Mouse (Mus musculus) forebrain, embryonic 16.5 days (tissue): ENCODE measurements around the gene Crip3. TPM values are rescaled to one million over a fixed set of nuclear protein-coding genes. Genes with fewer than 3 reads are reported as not detected.

Experiments
- ATAC-seq: fragments of 200-750 bp; cut with Nextera tagmentation; 2 replicates; pipeline ENCODE4 v1.8.0; 2017; ENCODE audit warnings: mild to moderate bottlenecking, moderate library complexity
- H3K27ac ChIP-seq: fragments of 300-500 bp; sonication (generic); 2 replicates; pipeline ENCODE4 v1.5.1; 2014; ENCODE audit warnings: low read length, control low read depth
- H3K27me3 ChIP-seq: fragments of 300-500 bp; sonication (generic); replicated peaks from 2 replicates; pipeline ENCODE4 v1.6.1; 2014; ENCODE audit warnings: low read length; ENCODE audit not compliant: control insufficient read depth, insufficient read depth
- H3K36me3 ChIP-seq: fragments of 300-500 bp; sonication (generic); 2 replicates; pipeline ENCODE4 v1.6.1; 2014; ENCODE audit not compliant: control insufficient read depth, insufficient read depth
- H3K4me1 ChIP-seq: fragments of 300-500 bp; sonication (generic); replicated peaks from 2 replicates; pipeline ENCODE4 v1.6.1; 2014; ENCODE audit warnings: low read length; ENCODE audit not compliant: control insufficient read depth, insufficient read depth
- H3K4me2 ChIP-seq: fragments of 300-500 bp; sonication (generic); 2 replicates; pipeline ENCODE4 v1.6.1; 2014; ENCODE audit warnings: mild to moderate bottlenecking, low read length, control low read depth
- H3K4me3 ChIP-seq: fragments of 300-500 bp; sonication (generic); replicated peaks from 2 replicates; pipeline ENCODE4 v1.5.1; 2014; ENCODE audit warnings: mild to moderate bottlenecking, low read length, control low read depth
- H3K9ac ChIP-seq: fragments of 300-500 bp; sonication (generic); replicated peaks from 2 replicates; pipeline ENCODE4 v1.6.1; 2014; ENCODE audit warnings: low read depth, low read length, control low read depth
- H3K9me3 ChIP-seq: fragments of 300-500 bp; sonication (generic); 2 replicates; pipeline ENCODE4 v1.6.1; 2016; ENCODE audit warnings: low read length; ENCODE audit not compliant: control insufficient read depth
- WGBS: fragments of 180-500 bp; shearing (Covaris S2); extraction: QIAGEN DNeasy Blood & Tissue Kit; methylation state at CpG from one replicate; pipeline ENCODE4 v1.1.7; 2014; 5-methylcytosine and 5-hydroxymethylcytosine counted together
- polyA plus RNA-seq: library from polyadenylated mRNA; unstranded; fragments of >200 nt; fragmentation: Nextera tagmentation; extraction: Ambion mirVana; gene quantifications from 2 replicates; pipeline ENCODE4 v1.2.1, GENCODE M21; 2015

Gene Crip3
- polyA plus RNA-seq, 1 experiment from 2014 or later, result 2.2 TPM

DNA sequence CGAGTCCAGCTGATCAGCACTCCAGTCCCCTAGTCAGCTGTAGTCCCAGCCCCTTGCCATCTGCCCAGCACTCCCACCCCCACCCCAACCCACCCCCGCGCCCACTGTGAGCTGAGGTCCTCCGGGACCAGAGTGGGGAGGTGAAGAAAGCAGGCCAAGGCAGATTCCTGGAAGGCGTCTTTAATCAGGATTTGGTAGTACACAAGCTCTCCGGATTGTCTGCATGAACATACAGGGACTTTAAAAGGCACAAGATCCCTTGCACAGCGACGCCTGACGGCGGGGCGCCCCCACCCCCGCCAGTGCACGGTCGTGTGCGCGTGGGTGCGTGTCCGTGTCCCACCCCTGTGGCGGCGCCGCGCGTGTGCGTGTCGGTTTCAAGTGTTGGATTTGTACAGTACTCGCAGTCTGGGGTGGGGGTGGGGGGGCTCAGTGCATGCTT, 25.3 kb downstream of the Crip3 start:
- WGBS, result 1% methylated on average over 26 of the region's 26 CpGs
- H3K4me1 ChIP-seq, result peaks cover 26% of the 10 kb centered on the region
- peak overlapping the region; percentile 47 for H3K9ac ChIP-seq
- ATAC-seq, result peak; percentile 34; the same call in 1 of the 2 replicates
- 0 out of 2 replicates have a peak, but pooled peaks cover 4% of the 10 kb centered on the region for H3K27me3 ChIP-seq
- no peaks in the 10 kb centered on the region for H3K36me3 ChIP-seq
- no peak overlapping the region for H3K27ac ChIP-seq
- H3K4me2 ChIP-seq, result peak overlapping the region; percentile 65
- H3K4me3 ChIP-seq, result peak overlapping the region; percentile 36
- H3K9me3 ChIP-seq, result no peaks in the 10 kb centered on the region

DNA sequence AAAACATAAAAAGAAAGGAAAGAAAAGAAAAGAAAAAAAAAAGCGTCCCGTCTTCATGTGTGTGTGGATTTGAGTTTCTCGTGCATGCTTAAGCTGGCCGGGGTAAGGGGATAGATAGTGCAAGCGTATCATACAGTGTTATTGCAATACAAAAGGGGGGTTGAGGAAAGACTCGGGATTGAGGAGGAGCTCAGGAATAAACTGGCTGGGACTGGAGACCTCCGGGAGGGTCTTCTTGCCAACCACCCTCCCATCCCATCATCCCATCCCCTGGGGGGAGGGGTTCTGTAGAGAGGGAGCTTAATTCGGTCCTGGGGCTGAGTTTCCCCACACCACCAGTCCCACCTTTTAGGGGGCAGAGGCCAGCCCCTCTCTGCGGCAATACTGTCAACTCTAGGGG, 25.8 kb downstream of the Crip3 start:
- ATAC-seq, result peak; percentile 39
- H3K4me3 ChIP-seq, result peak overlapping the region; percentile 36
- no peaks in the 10 kb centered on the region for H3K9me3 ChIP-seq
- H3K36me3 ChIP-seq, result no peaks in the 10 kb centered on the region
- H3K4me1 ChIP-seq, result peaks cover 26% of the 10 kb centered on the region
- peak overlapping the region; percentile 47 for H3K9ac ChIP-seq
- H3K4me2 ChIP-seq, result peak overlapping the region; percentile 65
- H3K27ac ChIP-seq, result no peak overlapping the region
- H3K27me3 ChIP-seq, result 0 out of 2 replicates have a peak, but pooled peaks cover 4% of the 10 kb centered on the region
- WGBS, result 0% methylated on average over 9 of the region's 9 CpGs

DNA sequence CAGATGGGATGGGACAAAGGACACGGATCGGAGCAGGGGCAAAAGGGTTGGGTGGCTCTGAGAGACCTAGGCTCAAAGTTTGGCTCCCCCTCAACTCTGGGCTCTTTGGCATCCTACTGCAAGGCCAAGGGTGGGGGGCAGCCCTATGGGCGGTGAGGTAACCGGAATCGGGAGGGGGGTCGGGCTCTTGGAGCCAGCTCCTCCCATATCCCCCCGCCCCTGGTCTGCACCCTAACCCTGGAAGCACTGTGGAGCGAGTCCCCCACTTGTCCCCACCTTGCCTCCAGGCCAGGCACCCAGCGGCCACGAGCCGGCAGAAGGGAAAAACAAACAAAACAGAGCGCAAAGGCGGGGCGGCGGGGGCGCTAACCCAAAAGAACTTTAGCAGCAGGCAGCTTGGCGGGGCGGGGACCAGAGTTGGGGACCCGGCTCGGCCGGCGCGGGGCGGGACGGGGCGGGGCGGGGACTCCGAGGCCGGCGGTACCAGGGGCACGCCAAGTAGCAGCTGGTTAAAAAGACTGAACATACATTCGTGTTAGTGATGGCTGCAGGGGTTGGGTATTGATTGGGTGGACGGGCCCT, 26.5 kb downstream of the Crip3 start:
- under 1% methylated on average over 33 of the region's 33 CpGs for WGBS

DNA sequence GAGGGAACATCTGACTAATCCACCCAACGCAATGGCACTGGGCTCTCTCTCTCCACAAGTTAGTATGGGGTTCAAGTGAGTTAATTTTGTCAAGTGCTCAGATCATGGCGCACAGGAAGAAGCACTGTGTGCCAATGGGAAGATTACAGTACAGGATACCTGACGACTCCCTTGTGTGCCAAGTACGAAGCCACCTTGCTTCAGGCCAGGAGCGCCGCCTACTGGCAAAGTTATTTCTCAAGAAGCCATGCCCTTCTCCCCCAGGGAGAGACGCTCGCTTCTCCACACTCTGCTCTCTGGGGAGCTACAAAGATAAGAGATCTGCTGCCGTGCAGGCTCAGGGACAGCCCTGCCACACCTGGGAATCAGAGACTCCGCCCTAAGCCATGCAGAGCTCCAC, 29.1 kb downstream of the Crip3 start:
- Histone ChIP-seq H3K4me3 (no peak overlapping the region), H3K9ac (no peak overlapping the region), H3K4me2 (no peak overlapping the region), H3K27ac (no peak overlapping the region), H3K36me3 (no peaks in the 10 kb centered on the region), H3K9me3 (no peaks in the 10 kb centered on the region), H3K4me1 (peaks cover 28% of the 10 kb centered on the region), H3K27me3 (0 out of 2 replicates have a peak, but pooled peaks cover 4% of the 10 kb centered on the region)
- ATAC-seq, result no peak
- 22% methylated on average over 10 of the region's 10 CpGs for WGBS

More for the DNA sequence above, 26.5 kb downstream of the Crip3 start:
- H3K9ac ChIP-seq, result peak overlapping the region; percentile 40
- H3K4me1 ChIP-seq, result peaks cover 26% of the 10 kb centered on the region
- no peaks in the 10 kb centered on the region for H3K36me3 ChIP-seq
- peak overlapping the region; percentile 65 for H3K4me2 ChIP-seq
- ATAC-seq, result peak; percentile 44
- H3K27me3 ChIP-seq, result 0 out of 2 replicates have a peak, but pooled peaks cover 4% of the 10 kb centered on the region
- no peaks in the 10 kb centered on the region for H3K9me3 ChIP-seq
- peak overlapping the region; percentile 36 for H3K4me3 ChIP-seq
- H3K27ac ChIP-seq, result no peak overlapping the region

DNA sequence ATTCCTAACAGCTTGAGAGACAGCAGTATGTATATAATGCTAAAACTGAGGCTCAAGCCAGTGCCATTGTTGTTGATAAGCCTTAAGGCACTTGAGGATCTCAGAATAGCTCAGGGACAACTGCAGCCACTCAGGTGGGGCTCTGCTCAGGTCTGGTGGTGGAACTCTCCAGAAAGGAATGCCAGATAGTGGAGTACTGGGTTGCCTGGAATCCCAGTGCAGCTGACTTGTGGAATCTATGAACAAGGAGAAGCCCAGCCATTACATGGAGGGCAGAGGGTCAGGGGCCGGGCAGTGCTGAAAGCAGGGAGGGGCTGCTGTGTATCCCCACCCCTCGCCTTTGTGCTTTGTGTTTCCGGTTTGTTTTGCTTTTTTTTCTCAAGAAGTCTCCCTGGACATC, 29.7 kb downstream of the Crip3 start:
- ATAC-seq, result no peak
- H3K4me3 ChIP-seq, result no peak overlapping the region
- H3K4me2 ChIP-seq, result no peak overlapping the region
- 0 out of 2 replicates have a peak, but pooled peaks cover 4% of the 10 kb centered on the region for H3K27me3 ChIP-seq
- no peak overlapping the region for H3K27ac ChIP-seq
- WGBS, result 69% methylated on average over 3 of the region's 3 CpGs
- H3K36me3 ChIP-seq, result no peaks in the 10 kb centered on the region
- no peak overlapping the region for H3K9ac ChIP-seq
- no peaks in the 10 kb centered on the region for H3K9me3 ChIP-seq
- peaks cover 26% of the 10 kb centered on the region for H3K4me1 ChIP-seq

DNA sequence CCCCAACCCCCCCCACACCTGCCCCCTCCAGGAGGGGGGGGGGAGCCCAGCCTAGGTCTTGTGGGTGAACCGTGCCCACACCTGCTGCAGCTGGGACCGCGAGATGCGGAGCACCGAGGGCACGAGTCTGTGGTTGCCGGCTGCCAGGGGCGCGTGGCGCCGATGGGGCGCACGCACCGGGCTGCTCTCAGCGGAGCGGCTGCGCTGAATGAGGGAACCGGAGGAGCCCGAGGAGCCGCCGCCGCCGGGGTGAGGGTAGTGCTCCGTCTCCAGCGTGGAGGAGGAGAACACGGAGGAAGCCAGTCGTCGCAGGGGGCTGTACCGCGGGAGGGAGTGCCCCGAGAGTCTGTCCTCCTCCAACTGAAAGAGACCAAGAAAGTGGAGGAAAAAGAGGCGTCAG, 31.9 kb downstream of the Crip3 start:
- no peaks in the 10 kb centered on the region for H3K9me3 ChIP-seq
- ATAC-seq, result no peak
- H3K4me3 ChIP-seq, result no peak overlapping the region
- H3K27me3 ChIP-seq, result 0 out of 2 replicates have a peak, but pooled peaks cover under 1% of the 10 kb centered on the region
- H3K4me1 ChIP-seq, result peaks cover 5% of the 10 kb centered on the region
- H3K36me3 ChIP-seq, result no peaks in the 10 kb centered on the region
- no peak overlapping the region for H3K4me2 ChIP-seq
- H3K27ac ChIP-seq, result no peak overlapping the region
- WGBS, result 11% methylated on average over 32 of the region's 32 CpGs
- H3K9ac ChIP-seq, result no peak overlapping the region

DNA sequence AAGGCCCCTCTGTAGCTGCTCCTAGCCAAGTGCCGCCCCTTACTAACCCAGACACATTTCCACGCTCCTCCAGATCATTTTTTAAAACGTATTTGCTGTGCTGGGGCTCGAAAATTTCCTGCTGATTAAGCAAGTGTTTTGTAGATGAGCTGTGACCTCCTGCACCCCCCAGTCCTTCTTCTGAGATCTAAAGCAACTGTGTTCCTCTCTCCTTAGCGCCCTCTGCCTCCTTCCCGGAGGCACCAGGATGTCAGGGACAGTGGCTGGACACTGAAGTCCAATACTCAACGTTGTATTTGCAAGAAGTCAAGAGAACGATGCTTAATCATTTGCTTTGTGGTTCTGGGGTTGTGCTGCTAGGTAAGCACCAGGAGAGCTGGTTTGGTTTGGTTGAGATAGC, 32.6 kb downstream of the Crip3 start:
- no peaks in the 10 kb centered on the region for H3K36me3 ChIP-seq
- H3K27ac ChIP-seq, result no peak overlapping the region
- H3K9me3 ChIP-seq, result no peaks in the 10 kb centered on the region
- H3K9ac ChIP-seq, result no peak overlapping the region
- H3K4me2 ChIP-seq, result no peak overlapping the region
- H3K4me1 ChIP-seq, result 0 out of 2 replicates have a peak, but pooled peaks cover 2% of the 10 kb centered on the region
- no peak overlapping the region for H3K4me3 ChIP-seq
- no peaks in the 10 kb centered on the region for H3K27me3 ChIP-seq
- no peak for ATAC-seq
- WGBS, result 27% methylated on average over 8 of the region's 8 CpGs

DNA sequence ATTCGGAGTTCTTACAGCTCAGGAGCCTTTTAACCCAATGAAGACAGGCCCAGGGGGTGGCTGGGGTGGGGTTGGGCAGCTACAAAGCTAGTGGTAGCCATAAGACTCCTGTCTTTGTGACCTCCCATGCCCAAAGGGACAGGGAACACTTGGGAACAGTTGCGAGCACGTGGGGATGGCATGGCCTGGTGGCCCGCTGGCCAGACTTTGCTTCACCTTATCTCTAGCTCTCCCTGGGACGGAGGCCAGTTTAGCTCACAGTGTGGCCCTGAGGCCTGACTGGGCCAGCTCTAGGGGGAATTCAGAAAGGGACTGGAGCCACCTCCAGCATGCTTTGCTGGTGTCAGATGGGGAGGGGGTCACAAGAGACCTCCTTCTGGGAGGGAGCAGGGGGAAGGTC, 33.5 kb downstream of the Crip3 start:
- Histone ChIP-seq H3K9ac (no peak overlapping the region), H3K27me3 (no peaks in the 10 kb centered on the region), H3K36me3 (peaks cover 5% of the 10 kb centered on the region), H3K4me2 (no peak overlapping the region), H3K4me1 (0 out of 2 replicates have a peak, but pooled peaks cover 2% of the 10 kb centered on the region), H3K4me3 (no peak overlapping the region), H3K9me3 (no peaks in the 10 kb centered on the region), H3K27ac (no peak overlapping the region)
- ATAC-seq, result no peak
- 86% methylated on average over 5 of the region's 5 CpGs for WGBS

DNA sequence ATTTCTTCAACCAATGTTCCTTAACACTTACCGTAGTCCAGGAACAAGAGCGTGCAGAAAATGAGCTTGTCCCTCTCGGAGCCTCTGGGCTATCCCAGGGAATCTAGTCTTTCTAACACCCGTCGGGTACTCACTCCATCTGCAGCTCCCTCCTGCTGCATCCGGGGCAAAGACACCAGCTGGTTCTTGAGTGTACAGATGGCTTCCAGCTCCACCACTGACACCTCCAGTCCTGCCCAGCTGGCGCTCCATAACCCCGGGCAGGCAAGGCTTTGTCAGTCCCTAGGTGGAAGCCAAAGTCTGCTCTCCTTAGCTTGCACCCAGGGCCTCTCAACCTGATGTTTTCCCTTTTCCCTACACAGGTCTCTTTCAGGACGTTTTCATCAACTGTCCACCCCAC, 39.1 kb downstream of the Crip3 start:
- ATAC-seq, result peak; percentile 49; the same call in 1 of the 2 replicates
- H3K9me3 ChIP-seq, result no peaks in the 10 kb centered on the region
- no peak overlapping the region for H3K9ac ChIP-seq
- H3K36me3 ChIP-seq, result peaks cover 29% of the 10 kb centered on the region
- no peaks in the 10 kb centered on the region for H3K27me3 ChIP-seq
- 62% methylated on average over 9 of the region's 9 CpGs for WGBS
- H3K4me1 ChIP-seq, result peaks cover 4% of the 10 kb centered on the region; the same call in 1 of the 2 replicates
- peak overlapping the region; percentile 32; the same call in 1 of the 2 replicates for H3K27ac ChIP-seq
- no peak overlapping the region for H3K4me2 ChIP-seq
- H3K4me3 ChIP-seq, result no peak overlapping the region
